Mouse (Mus musculus) testis, adult 2 months (tissue): ENCODE results near the gene Pxdc1.

Experiments used
- CTCF ChIP-seq: fragments of 200-500 bp; IDR thresholded peaks from 2 replicates; pipeline ENCODE4 v1.5.1; 2012; ENCODE audit warnings: low read depth, mild to moderate bottlenecking, inconsistent platforms, low read length, moderate library complexity; ENCODE audit not compliant: control insufficient read depth, insufficient read depth, insufficient replicate concordance
- POLR2A ChIP-seq: fragments of 200-500 bp; IDR thresholded peaks from 2 replicates; pipeline ENCODE4 v1.6.1; 2012; ENCODE audit warnings: low read depth, mild to moderate bottlenecking, inconsistent platforms, low read length, moderate library complexity; ENCODE audit not compliant: control insufficient read depth

GRCm38 (mm10) chr13:34651474-34651991 lies 1.8 kb downstream of the Pxdc1 start:
- TF ChIP-seq CTCF (no peak), POLR2A (no peak)
